Mouse (Mus musculus) left cerebral cortex, adult 8-10 months (tissue): ENCODE data around the gene Abl2. TPM values are rescaled to one million over a fixed set of nuclear protein-coding genes. Genes with fewer than 3 reads are reported as not detected.
A peak's percentile ranks its signal among the peaks of the same experiment; 100 is the strongest.

Experiments
- DNase-seq, 2 experiments: peaks; one replicate each; pipeline ENCODE4 v3.0.0; 2022; ENCODE audit warnings: low spot score in 2 of 2
- total RNA-seq, 4 experiments: library from RNA; stranded (reverse); gene quantifications; 2 replicates each; pipeline ENCODE4 v1.2.4; 2022

Abl2 gene
- total RNA-seq, 4 experiments from 2014 or later = 58.0 to 62.1 (median 60.6) TPM

- DNase-seq = no peak
Observed at GRCm38 (mm10) chr1:156584175-156584574, 25.6 kb downstream of the Abl2 start.

DNA sequence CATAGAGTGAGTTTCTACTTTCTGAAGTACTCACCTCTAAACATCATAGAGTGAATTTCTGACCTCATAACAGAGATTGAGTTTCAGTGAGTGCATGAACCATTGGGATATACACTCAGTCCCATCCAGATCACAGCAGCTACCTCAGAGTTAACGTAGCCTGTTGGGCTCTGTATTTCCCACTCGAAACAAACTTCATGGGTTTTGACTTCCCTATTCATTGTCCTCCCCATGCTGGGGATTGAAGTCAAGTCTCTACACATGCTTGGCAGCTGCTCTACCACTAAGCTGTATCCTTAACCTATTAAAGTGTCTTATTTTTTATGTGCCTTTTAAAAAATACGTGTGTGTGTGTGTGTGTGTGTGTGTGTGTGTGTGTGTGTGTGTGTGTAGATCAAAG is 26.9 kb downstream of the Abl2 start:
- DNase-seq = no peak

DNA sequence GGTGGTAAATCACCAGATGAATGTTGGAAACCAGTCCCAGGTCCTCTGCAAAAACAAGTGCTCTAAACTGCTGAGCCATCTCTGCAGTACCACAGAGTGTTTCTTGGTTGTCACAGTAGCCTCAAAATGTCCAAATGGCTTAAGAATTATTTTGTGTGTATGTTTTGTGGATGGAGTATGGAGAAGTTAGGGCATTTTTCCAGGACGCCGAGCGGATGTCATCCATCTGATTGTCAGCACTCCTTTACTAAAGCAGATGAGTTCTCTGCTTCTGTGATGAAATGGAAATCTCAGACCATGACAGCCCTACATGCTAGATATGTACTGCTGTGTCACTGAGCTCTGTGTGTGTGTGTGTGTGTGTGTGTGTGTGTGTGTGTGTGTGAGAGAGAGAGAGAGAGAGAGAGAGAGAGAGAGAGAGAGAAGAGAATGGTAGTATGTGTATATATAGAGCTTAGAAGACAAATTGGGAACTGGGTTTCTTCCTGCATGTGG is 31.3 kb downstream of the Abl2 start:
- DNase-seq = no peak

DNA sequence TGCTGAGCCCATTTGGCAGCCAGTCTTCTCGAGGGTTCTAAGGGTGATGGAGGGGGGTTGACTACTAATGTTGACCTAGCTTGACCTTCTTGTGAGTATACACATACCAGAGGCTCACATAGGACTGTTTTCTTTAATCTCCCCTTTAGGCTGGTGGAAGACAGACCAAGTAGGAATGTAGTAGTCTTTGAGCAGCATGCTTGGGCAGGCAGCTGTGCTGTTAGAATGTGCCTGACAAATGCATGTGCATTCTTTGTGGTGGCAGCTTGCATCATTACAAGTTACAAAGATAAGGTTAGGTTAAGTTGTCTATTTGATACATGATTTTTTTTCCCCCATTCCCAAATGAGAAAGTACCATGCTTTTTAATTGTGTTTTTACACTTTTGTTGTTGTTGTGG is 31.8 kb downstream of the Abl2 start:
- no peak for DNase-seq

DNA sequence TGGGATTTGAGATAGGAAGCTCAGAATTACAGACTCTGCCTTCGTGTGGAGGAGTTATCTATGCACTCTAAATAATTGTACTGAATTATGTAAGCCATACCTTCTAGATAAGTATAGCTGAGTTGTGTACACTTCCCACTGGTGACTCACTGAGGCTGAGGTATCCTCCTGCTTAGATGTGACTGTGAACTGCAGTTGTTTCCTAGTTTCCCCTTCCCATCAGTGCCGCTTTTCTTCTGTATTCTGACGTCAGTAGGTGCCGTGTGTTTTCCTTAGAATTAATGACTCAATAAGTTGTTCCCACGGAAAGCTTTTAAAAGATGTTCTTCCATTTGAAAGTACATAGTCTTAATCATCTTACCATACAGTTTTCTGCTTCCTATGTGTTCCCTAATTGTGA is 34.7 kb downstream of the Abl2 start:
- DNase-seq = peak in 1 of 2 experiments; percentile 39

- no peak for DNase-seq
Observed at GRCm38 (mm10) chr1:156597089-156597488, 38.5 kb downstream of the Abl2 start.

DNA sequence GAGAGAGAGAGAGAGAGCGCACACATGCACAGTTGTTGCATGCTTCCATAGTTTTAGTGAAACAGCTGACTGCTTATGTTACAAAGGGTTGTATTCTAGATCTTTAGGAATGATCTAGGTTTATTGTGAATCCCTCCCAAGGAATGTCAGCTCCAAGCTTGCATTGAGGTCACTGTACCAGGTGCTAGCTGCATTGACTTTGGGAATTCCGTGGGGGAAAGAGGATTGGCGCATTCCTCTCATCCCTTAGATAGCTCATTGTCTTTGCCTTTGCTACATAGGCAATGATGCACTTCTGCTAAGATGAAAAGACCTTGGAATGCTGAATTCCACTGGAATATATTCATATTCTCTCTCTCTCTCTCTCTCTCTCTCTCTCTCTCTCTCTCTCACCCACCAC is 44.0 kb downstream of the Abl2 start:
- DNase-seq = no peak

DNA sequence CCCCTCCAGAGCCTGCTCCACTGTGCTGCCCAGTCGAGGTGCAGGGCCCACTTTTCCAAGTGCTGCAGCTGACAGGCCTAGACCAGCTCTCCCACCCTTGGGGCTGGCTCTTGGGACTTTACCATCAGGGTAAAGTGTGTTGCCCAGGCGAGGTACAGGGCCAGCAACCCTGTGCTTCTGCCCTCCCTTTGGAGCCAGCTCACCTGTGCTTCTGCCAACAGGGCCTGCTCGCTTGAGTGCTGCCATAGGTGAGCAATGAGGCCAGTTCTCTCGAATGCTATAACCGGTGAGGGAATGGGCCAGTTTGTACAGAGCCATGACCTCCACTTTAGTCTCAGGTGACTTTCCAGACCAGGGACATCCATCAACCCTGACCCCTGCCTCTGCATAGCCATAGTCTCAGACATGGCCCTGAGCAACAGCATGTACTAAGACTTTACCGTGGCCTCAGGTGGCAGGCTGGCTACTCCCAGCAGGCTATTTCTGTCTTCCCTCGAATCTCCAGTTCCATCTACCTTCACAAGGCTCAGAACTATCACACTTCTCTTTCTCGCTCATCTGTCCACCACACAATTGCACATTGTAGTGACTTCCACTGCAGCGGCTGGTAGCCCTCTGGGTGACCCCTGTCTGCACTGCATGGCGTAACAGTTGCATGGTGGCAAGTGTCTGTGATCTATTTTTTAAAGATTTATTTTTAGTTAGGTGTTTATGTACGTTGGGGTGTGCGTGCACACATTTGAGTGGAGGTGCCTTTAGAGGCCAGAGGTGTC is 46.7 kb downstream of the Abl2 start:
- no peak for DNase-seq

GRCm38 (mm10) chr1:156605940-156606339 is 47.4 kb downstream of the Abl2 start:
- DNase-seq = no peak

GRCm38 (mm10) chr1:156608496-156608895 is 49.9 kb downstream of the Abl2 start:
- DNase-seq = no peak

DNA sequence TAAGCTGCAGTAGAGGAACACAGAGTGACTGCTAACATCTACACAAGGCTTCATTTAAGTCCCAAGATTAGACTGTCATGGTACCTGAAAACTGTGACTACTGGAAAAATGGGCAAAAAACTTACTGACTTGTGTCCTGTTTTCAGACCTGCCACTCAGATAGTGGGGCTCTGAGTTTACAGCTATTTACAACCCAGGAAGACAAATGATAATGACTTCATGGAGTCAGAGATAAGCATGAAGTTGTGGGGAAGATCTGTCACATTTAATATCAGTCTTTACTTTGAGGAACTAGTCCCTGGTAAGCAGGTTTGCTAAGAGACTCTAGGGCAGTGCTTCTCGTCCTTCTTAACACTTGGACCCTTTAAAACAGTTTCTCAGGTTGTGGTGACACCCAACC is 51.7 kb downstream of the Abl2 start:
- DNase-seq = no peak

DNA sequence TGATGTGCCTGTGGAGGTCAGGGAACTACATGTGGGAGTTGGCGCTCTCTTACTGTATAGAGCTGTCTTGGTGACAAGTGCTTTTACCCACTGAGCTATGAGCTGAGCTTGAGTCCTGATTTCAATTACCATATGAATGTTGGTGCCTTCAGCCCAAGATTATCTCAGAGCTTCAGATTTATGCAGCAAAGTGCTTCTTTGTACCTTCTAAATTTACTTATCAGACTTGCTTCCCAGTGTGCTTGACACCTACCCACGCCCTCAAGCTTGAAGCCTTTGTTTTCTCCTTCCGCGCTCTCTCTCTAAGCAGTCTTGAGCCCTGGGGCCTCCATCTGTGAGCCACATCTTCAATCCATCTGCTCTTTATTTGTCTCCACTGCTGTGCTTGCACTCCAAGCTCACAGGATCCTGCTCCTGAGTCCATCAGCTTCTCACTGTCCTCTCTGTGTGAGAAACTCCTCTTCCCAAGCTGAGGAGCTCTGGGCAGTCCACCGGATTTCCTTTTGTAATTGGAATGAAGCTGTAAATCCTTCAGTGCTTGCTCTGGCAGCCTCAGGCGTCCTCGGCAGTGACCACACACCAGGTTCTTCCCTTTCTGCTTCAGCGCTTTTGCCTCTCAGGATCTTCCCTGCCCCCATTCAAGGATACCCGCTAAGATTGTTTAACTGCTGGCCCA is 55.4 kb downstream of the Abl2 start:
- peak in 1 of 2 experiments; percentile 67 for DNase-seq

GRCm38 (mm10) chr1:156614710-156615109 is 56.1 kb downstream of the Abl2 start:
- no peak for DNase-seq

DNA sequence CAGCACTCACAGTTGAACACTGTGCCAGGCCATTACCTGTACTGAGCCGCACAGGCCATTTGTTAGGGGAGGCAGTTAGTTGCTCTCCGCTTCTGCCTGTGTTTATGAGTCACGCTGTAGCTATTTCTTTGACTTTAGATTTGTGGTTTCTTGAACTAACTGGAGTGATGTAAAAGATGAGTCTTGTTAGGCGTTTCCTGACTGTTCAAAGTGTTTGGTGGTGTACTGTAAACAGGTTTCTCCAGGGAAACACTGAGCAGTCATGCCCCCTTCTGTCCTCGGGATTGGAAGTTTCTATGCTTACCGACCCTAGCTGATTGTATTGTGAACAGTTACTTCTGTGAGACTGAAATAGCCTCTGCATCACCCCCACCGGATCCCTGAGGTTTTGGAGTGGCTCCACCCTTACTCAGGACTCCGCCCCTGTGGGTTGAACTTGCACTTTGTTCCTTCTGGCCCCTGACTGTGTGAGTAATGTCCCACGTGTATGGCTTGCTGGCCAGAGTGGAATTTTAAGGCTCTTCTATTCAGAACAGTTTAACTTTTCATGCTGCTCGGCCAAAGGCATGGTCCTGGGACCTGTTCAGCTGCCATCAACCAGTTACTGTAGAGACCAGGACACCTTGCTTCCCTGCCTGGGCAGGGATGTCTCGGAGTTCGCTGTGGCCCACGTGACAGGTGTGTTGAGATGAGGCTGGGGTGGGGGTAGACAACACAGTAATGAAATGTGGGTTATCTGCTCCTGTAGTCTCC is 57.0 kb downstream of the Abl2 start:
- no peak for DNase-seq

GRCm38 (mm10) chr1:156616989-156617598 is 58.5 kb downstream of the Abl2 start:
- no peak for DNase-seq

DNA sequence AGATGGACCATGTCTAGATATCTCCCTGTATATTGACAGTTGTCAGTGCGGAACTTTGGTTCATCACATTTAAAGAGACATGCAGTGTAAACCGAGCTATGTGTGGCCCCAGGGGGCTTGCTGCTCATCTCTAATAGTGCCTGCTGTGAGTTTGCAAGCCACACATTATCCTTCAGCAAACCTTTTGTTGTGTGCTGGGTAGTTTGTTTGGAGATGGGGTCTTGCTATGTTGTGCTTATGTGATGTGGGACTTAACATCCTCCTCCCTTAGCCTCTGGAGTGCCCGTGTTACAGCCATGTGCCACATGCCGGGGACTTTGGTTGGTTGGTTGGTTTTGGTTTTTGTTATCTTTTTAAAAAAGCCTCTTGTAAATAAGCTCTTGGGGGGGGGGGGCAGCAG is 59.2 kb downstream of the Abl2 start:
- DNase-seq = no peak

DNA sequence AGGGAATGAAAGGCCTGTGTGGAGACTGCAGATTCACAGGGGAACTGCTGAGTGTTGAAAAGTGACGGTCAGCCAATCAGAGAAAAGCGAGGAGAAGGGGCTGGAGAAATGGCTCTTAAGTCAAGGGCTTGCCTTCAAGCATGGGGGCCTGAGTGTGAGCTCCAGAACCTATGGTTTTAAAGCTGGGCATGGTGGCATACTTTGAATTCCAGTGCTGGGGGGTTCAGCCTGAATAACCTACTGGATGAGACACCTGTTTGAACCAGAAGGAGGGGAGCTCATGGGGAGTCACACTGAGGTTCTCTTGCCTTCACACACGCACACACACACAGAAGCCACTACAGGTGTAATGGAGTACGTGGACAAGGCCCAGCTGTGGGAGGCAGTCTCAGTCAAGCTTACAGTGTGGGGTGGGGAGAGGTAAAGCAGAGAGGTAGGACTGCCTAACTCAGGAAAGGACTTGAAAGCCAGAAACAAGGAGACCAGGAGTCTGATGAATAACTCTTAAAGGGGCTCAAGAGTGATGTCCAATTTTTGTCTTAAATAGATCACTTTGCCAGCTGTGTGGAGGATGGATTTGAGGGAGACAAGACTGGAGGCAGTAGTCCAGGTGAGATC is 61.8 kb downstream of the Abl2 start:
- DNase-seq = no peak

- no peak for DNase-seq
Observed at GRCm38 (mm10) chr1:156620951-156621350, 62.4 kb downstream of the Abl2 start.

GRCm38 (mm10) chr1:156624231-156624630 is 65.6 kb downstream of the Abl2 start:
- DNase-seq = no peak

DNA sequence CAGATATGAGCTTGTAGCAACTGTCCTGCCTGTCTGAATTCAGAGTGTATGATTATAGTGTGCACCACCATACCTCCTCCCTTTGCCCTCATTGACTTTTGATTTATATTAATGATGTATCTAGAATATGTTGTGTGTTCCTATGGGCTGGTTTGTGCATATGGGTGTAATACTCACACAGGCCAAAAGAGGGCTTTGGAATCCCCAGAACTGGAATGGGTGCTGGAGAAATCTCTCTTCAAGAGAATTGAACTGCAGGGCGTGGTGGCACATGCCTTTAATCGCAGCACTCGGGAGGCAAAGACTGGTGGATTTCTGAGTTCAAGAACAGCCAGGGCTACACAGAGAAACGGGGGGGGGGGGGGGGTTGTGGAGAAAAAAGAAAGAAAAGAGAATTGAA is 68.1 kb downstream of the Abl2 start:
- DNase-seq = no peak

DNA sequence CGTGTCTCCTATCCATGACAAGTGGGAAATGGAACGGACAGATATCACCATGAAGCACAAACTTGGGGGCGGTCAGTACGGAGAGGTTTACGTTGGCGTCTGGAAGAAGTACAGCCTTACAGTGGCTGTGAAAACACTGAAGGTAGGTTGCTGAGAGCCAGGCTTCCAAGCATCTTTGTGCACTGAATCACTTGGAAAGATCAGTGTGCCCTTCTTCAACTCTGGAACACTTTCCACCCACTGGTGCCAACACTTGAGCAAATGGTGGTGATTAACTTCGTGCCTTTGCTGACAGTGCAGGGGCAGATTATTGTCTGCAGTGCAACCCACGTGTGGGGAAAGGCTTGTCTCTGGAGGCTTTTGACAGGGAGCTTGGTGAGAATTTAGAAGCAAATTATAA is 71.4 kb downstream of the Abl2 start:
- peak; percentile 32 to 40 for DNase-seq
